In genomic region chr7:112937089-112937488, GRCm38 (mm10) we compare ENCODE assay signal across 35 mouse cellular contexts. TPM values are rescaled to one million over a fixed set of nuclear protein-coding genes. Genes with fewer than 3 reads are reported as not detected.
"Had no signal": no experiment of that assay in that cellular context is flagged by ENCODE, and none has a peak within 500 bp of the region (broad histone marks: within the 10 kb centered on the region; RNA-seq: fewer than 3 reads in every experiment).

No protein-coding gene starts in this region.

- H3K27ac ChIP-seq: limb, embryonic 10.5 days; limb, embryonic 12.5 days; limb, embryonic 13.5 days; limb, embryonic 15.5 days; liver, embryonic 12.5 days; liver, embryonic 13.5 days; liver, embryonic 14.5 days; liver, embryonic 15.5 days; lung, embryonic 15.5 days; macrophage; midbrain, embryonic 10.5 days; midbrain, embryonic 12.5 days; midbrain, embryonic 13.5 days; midbrain, embryonic 15.5 days; neural tube, embryonic 12.5 days; neural tube, embryonic 13.5 days had no signal

- DNase-seq: left cerebral cortex, postnatal 4 days; liver; liver, embryonic 13.5 days; liver, postnatal 0 days; lung, adult 18-20 months; lung, adult 2 months; lung, embryonic 14.5 days; lung, postnatal 10 days; lung, postnatal 14 days; lung, postnatal 36 days; lung, postnatal 4 days; midbrain, embryonic 14.5 days had no signal

- H3K9ac ChIP-seq: limb, embryonic 12.5 days; limb, embryonic 13.5 days; limb, embryonic 15.5 days; liver, embryonic 12.5 days; liver, embryonic 13.5 days; liver, embryonic 14.5 days; liver, embryonic 15.5 days; liver, postnatal 0 days; lung, embryonic 14.5 days; lung, embryonic 15.5 days; midbrain, embryonic 12.5 days; midbrain, embryonic 13.5 days; midbrain, embryonic 15.5 days; neural tube, embryonic 12.5 days; neural tube, embryonic 13.5 days had no signal

- H3K36me3 ChIP-seq: limb, embryonic 10.5 days; limb, embryonic 12.5 days; limb, embryonic 13.5 days; limb, embryonic 15.5 days; liver, embryonic 12.5 days; liver, embryonic 13.5 days; liver, embryonic 15.5 days; lung, embryonic 15.5 days; midbrain, embryonic 10.5 days; midbrain, embryonic 12.5 days; midbrain, embryonic 13.5 days; midbrain, embryonic 15.5 days; neural tube, embryonic 12.5 days; neural tube, embryonic 13.5 days had no signal

- H3K4me1 ChIP-seq: limb, embryonic 12.5 days; limb, embryonic 13.5 days; limb, embryonic 15.5 days; liver, embryonic 12.5 days; liver, embryonic 13.5 days; liver, embryonic 15.5 days; lung, embryonic 15.5 days; midbrain, embryonic 10.5 days; midbrain, embryonic 12.5 days; midbrain, embryonic 15.5 days; neural tube, embryonic 12.5 days; neural tube, embryonic 13.5 days had no signal

- H3K4me2 ChIP-seq: limb, embryonic 12.5 days; limb, embryonic 13.5 days; limb, embryonic 15.5 days; liver, embryonic 11.5 days; liver, embryonic 12.5 days; liver, embryonic 13.5 days; liver, embryonic 15.5 days; lung, embryonic 14.5 days; lung, embryonic 15.5 days; midbrain, embryonic 11.5 days; midbrain, embryonic 12.5 days; midbrain, embryonic 13.5 days; midbrain, embryonic 15.5 days; neural tube, embryonic 12.5 days; neural tube, embryonic 13.5 days had no signal

- H3K4me3 ChIP-seq: limb, embryonic 10.5 days; limb, embryonic 12.5 days; limb, embryonic 13.5 days; limb, embryonic 15.5 days; liver, embryonic 12.5 days; liver, embryonic 13.5 days; liver, embryonic 15.5 days; lung, embryonic 15.5 days; midbrain, embryonic 10.5 days; midbrain, embryonic 12.5 days; midbrain, embryonic 13.5 days; midbrain, embryonic 15.5 days; myocyte; neural tube, embryonic 12.5 days; neural tube, embryonic 13.5 days had no signal

- H3K9me3 ChIP-seq: limb, embryonic 10.5 days; limb, embryonic 12.5 days; limb, embryonic 13.5 days; limb, embryonic 15.5 days; liver, embryonic 12.5 days; liver, embryonic 13.5 days; liver, embryonic 15.5 days; lung, embryonic 15.5 days; midbrain, embryonic 10.5 days; midbrain, embryonic 12.5 days; midbrain, embryonic 13.5 days; midbrain, embryonic 15.5 days; neural tube, embryonic 12.5 days; neural tube, embryonic 13.5 days had no signal

- ATAC-seq: liver, embryonic 12.5 days; liver, postnatal 0 days; lung, postnatal 0 days; midbrain, embryonic 13.5 days; midbrain, embryonic 15.5 days; midbrain, embryonic 16.5 days had no signal

- H3K27me3 ChIP-seq: limb, embryonic 13.5 days; limb, embryonic 15.5 days; liver, embryonic 15.5 days; lung, embryonic 15.5 days; midbrain, embryonic 12.5 days; midbrain, embryonic 13.5 days; midbrain, embryonic 15.5 days; neural tube, embryonic 12.5 days; neural tube, embryonic 13.5 days had no signal

RNA-seq across cellular contexts. Expression of gene Rassf10, which starts 16.7 kb away (rescaled TPM):
- total RNA-seq: megakaryocyte-erythroid progenitor cell, adult 5-6 weeks; monocyte, adult 5-6 weeks had no signal
- polyA plus RNA-seq: liver, embryonic 16.5 days; macrophage; myocyte had no signal
